Mouse (Mus musculus) cortical plate, adult 2 months (tissue): ENCODE results near the gene Abcg2. TPM values are rescaled to one million over a fixed set of nuclear protein-coding genes. Genes with fewer than 3 reads are reported as not detected.
A peak's percentile ranks its signal among the peaks of the same experiment; 100 is the strongest.

Experiments used
- H3K27ac ChIP-seq: fragments of 200-500 bp; 2 replicates; pipeline ENCODE4 v1.5.1; 2012; ENCODE audit warnings: low read length, control low read depth, inconsistent platforms; ENCODE audit not compliant: insufficient read depth
- H3K4me1 ChIP-seq: fragments of 200-500 bp; 2 replicates; pipeline ENCODE4 v1.6.1; 2011; ENCODE audit warnings: low read length; ENCODE audit not compliant: control insufficient read depth, insufficient read depth
- H3K4me3 ChIP-seq: fragments of 200-500 bp; 2 replicates; pipeline ENCODE4 v1.5.1; 2011; ENCODE audit warnings: mild to moderate bottlenecking, low read length, control low read depth; ENCODE audit not compliant: insufficient read depth
- CTCF ChIP-seq: fragments of 200-500 bp; IDR thresholded peaks from 2 replicates; pipeline ENCODE4 v1.5.1; 2011; ENCODE audit warnings: mild to moderate bottlenecking, control low read depth, low read length; ENCODE audit not compliant: insufficient read depth; ENCODE audit errors: extremely low read depth
- POLR2A ChIP-seq: fragments of 200-500 bp; IDR thresholded peaks from 2 replicates; pipeline ENCODE4 v1.6.1; 2011; ENCODE audit warnings: mild to moderate bottlenecking, low read length, control low read depth; ENCODE audit not compliant: insufficient read depth; ENCODE audit errors: extremely low read depth
- polyA plus RNA-seq: library from polyadenylated mRNA; depleted of rRNA; stranded (reverse); fragments of >200 nt; gene quantifications from 2 replicates; pipeline ENCODE4 v1.2.3, GENCODE M21; 2012

Abcg2 gene
- polyA plus RNA-seq, 1 experiment, result 20.8 TPM

DNA sequence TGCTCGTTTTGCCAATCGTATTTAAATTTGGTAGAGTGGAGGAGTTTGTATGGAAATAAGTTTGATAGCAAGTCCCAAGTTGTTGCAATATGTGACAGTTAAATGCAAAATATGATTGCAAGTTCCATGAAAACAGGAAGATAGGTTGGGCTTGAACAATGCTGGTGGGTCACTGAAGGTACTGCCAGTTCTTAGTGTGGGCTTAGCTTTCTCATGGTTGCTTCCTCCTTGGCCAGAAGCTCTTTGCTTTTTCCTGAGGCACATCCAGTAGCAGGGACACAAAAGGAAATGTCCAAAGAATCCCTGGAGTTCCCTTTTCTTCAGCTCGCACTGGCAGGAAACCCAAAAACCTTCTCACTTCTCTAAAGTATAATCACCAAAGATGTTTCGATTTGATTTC, 22.3 kb downstream of the Abcg2 start:
- Histone ChIP-seq H3K27ac (no peak overlapping the region), H3K4me3 (no peak overlapping the region), H3K4me1 (no peaks in the 10 kb centered on the region)
- TF ChIP-seq POLR2A, result no peak
- no peak for TF ChIP-seq CTCF

DNA sequence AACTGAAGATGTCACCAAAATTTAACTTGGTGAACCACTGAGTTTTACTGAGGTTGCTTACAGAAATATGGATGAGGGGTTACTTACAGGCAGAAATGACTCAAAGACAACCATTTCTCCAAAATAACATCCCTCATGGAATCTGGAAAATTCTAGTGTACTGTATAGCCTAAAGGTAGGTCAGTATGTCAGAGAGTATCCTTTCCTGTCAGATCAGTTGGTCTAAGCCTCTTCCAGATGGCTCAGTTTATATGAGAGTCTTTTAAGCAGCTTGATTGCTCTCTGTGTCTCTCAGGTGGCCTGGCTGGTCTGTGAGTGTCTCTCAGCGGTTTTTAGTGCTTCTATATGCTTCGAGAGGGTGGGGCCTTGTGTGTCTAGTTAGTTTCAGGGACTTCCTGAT, 24.1 kb downstream of the Abcg2 start:
- no peak overlapping the region for H3K27ac ChIP-seq
- TF ChIP-seq POLR2A, result no peak
- TF ChIP-seq CTCF, result no peak
- H3K4me3 ChIP-seq, result no peak overlapping the region
- no peaks in the 10 kb centered on the region for H3K4me1 ChIP-seq

DNA sequence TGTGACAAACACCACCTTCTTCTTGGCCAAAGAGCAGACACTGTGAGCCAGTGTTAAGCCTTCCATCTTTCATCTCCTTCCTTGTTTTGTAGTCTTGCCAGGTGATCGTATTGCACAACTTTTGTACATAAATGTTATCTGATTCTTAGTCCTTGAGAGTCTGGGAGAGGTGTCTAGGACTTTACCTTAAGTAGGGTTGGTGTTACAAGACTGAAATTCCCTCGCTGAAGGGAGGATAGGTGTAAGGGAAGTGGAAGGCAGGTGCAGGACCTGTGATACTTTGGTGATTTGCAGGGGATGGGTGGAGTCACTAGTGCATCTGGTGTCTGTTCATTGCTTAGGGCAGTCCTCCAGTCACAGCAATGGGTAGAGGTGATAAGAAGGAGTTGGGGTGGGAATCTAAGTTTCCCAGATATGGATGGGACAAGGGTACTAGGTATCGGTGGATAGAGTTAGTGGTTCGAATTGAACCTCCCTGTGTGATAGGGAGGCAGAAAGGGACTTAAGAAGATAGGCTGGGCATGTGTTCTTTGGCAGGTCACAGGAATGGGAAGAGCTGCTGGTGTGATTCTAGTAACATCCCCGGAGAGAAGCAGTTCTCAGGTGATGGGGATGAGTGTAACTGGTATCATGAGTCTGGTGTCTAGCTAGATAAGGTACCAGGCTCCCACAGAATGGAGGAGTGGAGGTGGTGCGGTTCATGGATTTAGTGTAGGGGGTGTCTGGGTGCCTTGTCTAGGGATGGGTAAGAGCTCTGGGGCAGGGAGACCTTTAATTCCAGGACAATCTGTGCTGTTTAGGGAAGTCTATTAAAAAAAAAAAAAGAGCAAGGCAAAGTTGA, 25.8 kb downstream of the Abcg2 start:
- no peak for TF ChIP-seq POLR2A
- TF ChIP-seq CTCF, result no peak
- no peak overlapping the region for H3K4me3 ChIP-seq
- no peak overlapping the region for H3K27ac ChIP-seq
- H3K4me1 ChIP-seq, result no peaks in the 10 kb centered on the region

DNA sequence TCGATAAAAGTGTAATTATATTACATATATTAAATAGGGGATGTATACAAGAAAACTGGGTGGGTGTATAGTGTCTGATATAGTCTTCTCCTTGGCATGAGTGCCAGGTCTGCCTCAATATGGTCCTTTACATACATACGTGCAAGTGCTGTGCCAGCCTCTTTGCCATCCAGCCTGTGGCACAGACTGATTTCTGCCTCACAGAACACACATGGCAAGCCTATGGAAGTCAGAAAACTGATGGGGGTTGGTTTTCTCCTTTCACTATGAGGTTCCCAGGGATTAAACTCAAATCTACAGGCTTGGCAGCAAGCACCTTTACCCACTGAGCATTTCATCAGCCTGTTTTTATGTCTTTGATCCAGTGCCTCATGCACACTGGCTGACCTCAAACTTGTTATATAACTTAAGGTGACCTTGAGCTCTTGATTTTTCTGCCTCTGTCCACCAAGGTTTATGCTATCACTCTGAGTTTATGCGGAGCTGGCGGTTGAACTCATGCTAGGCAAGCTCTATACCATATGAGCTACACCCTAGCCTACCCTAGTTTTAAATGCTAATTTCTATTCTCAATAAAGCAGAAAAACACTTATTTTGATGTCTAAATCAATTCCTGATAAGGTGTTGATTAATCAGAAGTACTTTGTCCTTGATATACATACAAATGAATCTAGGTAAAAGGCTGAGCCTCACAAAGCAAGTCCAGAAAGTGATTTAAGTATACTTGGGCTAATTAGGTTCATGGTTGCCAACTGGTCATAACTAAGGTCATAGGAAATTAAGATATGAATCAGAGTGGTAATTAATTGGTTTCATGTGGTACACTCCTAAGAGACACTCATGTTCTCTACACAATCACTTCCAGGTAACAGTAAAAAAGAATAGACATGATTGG, 26.7 kb downstream of the Abcg2 start:
- TF ChIP-seq POLR2A (no peak), CTCF (no peak)
- H3K4me3 ChIP-seq, result no peak overlapping the region
- H3K4me1 ChIP-seq, result no peaks in the 10 kb centered on the region
- H3K27ac ChIP-seq, result no peak overlapping the region

DNA sequence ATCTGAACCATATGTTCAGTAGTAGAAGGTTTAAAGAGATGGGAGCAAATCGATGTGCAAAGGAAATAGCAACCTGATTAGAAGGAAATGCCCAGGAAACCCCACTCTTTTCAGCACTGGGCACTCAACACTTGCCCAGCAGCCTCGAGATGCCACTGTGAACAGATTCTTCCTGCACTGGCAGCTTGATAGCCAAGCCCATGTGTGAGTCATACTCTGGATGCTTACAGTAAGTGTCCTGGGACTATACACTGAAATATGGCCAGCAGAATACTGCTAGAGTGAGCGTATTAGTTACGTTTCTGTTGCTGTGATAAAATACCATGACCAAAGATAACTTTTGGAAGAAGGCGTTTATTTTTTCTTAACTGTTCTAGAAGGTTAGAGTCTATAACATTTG, 39.8 kb downstream of the Abcg2 start:
- H3K27ac ChIP-seq, result no peak overlapping the region
- no peak overlapping the region for H3K4me3 ChIP-seq
- TF ChIP-seq POLR2A (no peak), CTCF (no peak)
- H3K4me1 ChIP-seq, result no peaks in the 10 kb centered on the region

DNA sequence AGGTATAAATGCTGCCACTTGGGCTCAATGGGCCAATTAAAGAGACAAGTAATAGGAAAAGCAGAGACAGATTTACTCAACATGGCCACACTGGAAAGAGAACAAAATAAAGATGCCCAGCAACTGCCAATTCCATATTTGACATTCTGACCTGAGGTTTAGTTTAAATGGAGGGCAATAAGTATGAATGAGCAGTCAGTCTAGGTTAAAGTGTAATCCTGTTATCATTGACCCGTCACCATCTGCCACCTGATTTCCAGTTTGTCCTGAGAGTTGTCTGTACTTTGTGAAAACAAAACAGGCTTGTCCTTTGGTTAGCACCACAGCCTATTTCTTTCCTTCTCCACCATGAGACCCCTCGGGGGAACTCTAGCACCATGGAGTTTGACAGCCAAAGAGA, 44.9 kb downstream of the Abcg2 start:
- no peaks in the 10 kb centered on the region for H3K4me1 ChIP-seq
- TF ChIP-seq POLR2A (no peak), CTCF (no peak)

DNA sequence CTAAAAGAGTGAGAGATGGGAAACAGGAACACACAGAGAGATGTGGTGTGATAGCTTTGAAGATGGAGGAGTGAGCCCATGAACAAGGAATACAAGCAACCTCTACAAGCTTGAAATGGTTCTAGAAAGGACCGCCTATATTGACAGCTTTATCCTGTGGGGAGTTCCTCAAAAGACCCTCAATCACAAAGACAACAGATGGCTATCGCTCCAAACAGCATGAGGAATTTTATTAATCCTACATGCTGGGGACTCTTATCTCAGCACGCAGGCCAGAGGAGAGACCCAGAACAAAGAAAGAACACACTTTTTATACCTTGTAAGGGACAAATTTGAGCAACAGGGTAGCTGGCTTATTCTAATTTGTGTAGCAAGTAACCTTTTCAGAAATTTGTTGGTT, 48.1 kb downstream of the Abcg2 start:
- Histone ChIP-seq H3K4me1 (no peaks in the 10 kb centered on the region), H3K4me3 (no peak overlapping the region), H3K27ac (no peak overlapping the region)
- no peak for TF ChIP-seq CTCF
- no peak for TF ChIP-seq POLR2A

More for the DNA sequence above, 44.9 kb downstream of the Abcg2 start:
- H3K27ac ChIP-seq, result no peak overlapping the region
- no peak overlapping the region for H3K4me3 ChIP-seq

DNA sequence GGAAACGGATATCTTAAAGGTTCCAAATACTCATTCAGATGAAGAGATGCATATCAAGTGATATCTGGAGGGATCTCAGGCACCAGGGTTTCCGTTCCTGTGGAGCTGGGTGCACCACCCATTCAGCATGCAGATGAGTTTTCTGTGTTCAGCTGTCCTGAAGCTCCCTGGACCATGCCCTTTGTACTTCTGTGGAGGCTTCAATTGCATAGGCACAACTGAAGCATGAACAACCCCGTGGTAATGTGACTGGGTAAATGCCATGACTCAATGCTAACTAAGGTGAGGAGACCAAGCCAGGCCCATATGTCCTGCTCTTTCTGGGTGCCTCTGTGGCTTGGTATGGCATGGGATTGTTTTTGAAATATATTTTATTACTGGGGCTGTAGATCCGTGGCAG, 49.4 kb downstream of the Abcg2 start:
- Histone ChIP-seq H3K27ac (no peak overlapping the region), H3K4me1 (no peaks in the 10 kb centered on the region), H3K4me3 (no peak overlapping the region)
- TF ChIP-seq POLR2A (no peak), CTCF (no peak)

DNA sequence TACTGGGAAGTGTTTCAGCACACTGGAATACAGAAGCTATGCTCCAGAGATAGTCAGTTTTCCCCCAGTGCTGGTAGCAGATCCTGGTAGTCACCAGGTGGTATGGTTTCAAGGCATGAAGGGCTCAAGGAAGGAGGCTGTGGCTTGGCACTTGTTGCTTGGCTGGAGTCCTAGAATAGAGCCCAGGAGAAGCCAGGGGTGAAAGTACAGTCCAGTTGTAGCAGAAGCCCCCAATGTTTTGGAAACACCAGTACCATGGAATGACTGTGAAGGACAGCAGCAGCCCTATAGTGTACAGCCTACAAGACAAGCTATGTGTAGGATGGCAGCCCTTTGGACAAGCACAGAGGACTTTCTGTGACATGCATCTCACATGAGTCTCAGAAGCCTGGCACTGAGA, 54.2 kb downstream of the Abcg2 start:
- TF ChIP-seq CTCF (no peak), POLR2A (no peak)
- H3K4me3 ChIP-seq, result no peak overlapping the region
- H3K4me1 ChIP-seq, result no peaks in the 10 kb centered on the region
- no peak overlapping the region for H3K27ac ChIP-seq

DNA sequence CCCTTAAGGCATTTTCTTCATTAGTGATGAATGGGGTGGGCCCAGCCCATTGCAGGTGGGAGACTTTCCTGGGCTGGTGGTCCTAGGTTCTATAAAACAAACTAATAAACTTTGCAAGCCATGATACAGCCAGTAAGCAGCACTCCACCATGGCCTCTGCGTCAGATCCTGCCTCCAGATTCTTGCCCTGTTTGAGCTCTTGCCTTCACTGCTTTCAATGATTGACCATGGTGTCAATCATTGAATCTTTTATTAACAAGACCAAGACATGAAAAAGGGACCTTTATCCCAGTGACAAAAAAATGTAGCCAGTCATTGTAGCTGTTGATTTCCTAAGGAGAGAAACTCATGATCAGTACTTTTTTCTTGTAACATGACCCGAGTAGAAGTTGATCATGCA, 55.1 kb downstream of the Abcg2 start:
- Histone ChIP-seq H3K4me1 (no peaks in the 10 kb centered on the region), H3K27ac (no peak overlapping the region), H3K4me3 (no peak overlapping the region)
- TF ChIP-seq POLR2A, result no peak
- TF ChIP-seq CTCF, result no peak

DNA sequence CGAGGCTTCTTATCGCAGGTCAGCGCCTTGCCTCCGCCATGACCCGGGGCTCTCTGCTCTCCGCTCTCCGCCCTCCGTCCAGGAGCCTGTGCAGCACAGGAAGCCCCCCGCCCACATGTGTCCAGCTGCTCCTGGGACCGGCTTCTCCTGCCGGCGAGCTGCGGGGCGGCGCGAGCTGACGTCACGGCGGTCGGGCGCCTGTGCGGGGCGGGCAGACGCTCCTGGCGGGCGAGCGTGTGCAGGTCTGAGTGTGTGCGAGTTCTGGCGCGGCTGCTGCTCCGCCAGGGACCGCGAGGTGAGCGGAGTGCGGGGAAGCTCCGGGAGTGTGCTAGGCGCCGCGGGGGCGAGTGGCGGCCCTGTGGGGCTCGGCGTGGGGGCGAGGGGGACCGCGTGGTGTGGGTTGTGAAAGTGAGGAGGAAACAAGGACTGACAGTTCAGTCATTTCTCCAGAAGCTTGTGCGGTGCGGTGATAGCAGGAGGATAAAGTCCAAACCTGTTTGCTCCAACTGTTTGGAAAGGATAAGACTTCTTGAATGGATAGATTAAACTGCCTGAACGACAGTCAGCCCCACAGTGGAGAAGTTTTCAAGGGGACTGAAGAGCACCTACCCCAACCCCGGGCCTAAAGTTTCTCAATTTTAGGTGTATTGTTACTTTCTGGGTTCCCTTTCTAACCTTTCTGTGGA, 56.2 kb downstream of the Abcg2 start:
- TF ChIP-seq CTCF, result no peak
- TF ChIP-seq POLR2A, result peak; percentile 43; the same call in 1 of the 2 replicates
- Histone ChIP-seq H3K27ac (peak overlapping the region; percentile 91), H3K4me1 (peaks cover 1% of the 10 kb centered on the region; the same call in 1 of the 2 replicates), H3K4me3 (peak overlapping the region; percentile 83)
